ENCODE assay signal across 1 mouse cellular context in the genomic region with DNA sequence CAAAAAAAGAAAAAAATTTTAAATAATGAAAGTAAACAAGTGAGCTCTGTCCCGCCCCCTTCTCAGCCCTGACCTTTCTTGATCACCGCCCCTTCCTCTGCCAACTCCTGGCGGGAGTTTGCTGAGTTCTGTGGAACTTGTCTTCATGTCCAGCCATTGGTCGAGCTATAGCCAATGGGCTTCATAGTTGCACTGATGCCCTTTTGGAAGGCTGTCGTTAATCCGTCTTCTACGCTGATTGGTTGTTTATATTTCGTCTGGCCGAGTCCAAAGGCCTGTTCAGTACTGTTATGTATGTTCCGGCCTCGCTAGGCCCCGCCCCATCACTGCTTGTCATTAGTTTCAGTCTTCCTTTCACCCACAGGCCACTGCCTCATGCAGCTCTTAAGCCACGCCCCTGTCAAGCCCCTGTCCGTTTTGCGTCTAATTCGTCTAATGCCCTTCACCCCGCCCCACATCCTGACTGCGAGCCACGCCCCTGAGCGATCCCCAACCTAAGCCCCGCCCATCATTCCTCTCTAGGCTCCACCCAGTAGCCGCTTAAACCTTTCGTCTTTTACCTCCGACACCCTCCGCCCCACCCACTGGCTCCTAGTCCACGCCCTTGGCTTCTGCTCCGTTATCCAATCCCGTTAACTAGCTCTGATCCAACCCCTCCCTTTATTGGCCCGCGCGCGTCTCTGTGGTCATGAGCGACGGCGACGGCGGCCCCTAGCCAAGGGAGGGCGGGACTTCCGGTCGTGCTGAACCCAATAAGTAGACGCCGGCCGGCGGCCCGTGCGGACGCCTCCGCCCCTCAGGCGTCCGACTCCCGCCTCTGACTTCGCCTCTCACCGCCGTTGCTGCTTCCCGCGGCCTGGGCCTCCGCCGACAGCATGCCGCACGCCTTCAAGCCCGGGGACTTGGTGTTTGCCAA.
TF ChIP-seq lines count a peak whose summit lies in the region.

A gene (plus strand): TSS at position 755 of the 916 bp plus-strand sequence.

TF ChIP-seq in MEL, 35 proteins besides CTCF, POLR2A, EP300 and RAD21 (continued from another document):
- TF ChIP-seq ELF1 (IDR thresholded peaks at IDR 0.05; ENCODE audit: low read depth, low read length), result peak; percentile 78
- no peak for TF ChIP-seq TAL1 (IDR thresholded peaks at IDR 0.05; ENCODE audit: low read length)
- TF ChIP-seq USF2 (IDR thresholded peaks at IDR 0.05; ENCODE audit: borderline replicate concordance in 1 of 2, insufficient read depth in 1 of 2, low read depth in 1 of 2, low read length in 2 of 2), result no peak
- no peak for TF ChIP-seq GABPA (IDR thresholded peaks at IDR 0.05; ENCODE audit: low read depth, low read length)
- peak; percentile 61; the same call in 1 of the 2 replicates for TF ChIP-seq BHLHE40 (IDR thresholded peaks at IDR 0.05; ENCODE audit: borderline replicate concordance, low read depth, low read length)
- no peak for TF ChIP-seq MEF2A (IDR thresholded peaks at IDR 0.05; ENCODE audit: extremely low read depth, insufficient replicate concordance, low read depth, low read length, poor library complexity, severe bottlenecking)
- TF ChIP-seq MAFK (IDR thresholded peaks at IDR 0.05; ENCODE audit: borderline replicate concordance, low read depth, low read length), result no peak
- no peak for TF ChIP-seq CHD1 (IDR thresholded peaks at IDR 0.05; ENCODE audit: low read depth, low read length)
- no peak for TF ChIP-seq UBTF (IDR thresholded peaks at IDR 0.05; ENCODE audit: borderline replicate concordance, insufficient read depth, low read depth, low read length)
- TF ChIP-seq MAX (IDR thresholded peaks at IDR 0.05; ENCODE audit: low read length), result peak; percentile 54
- peak; percentile 32; the same call in 1 of the 2 replicates for TF ChIP-seq KAT2A (conservative IDR thresholded peaks at IDR 0.05; ENCODE audit: low read depth, low read length)
- TF ChIP-seq GATA1 (IDR thresholded peaks at IDR 0.05; ENCODE audit: low read depth, low read length), result no peak
- peak; percentile 94 for TF ChIP-seq NELFE (IDR thresholded peaks at IDR 0.05; ENCODE audit: low read depth, low read length)
- TF ChIP-seq RCOR1 (IDR thresholded peaks at IDR 0.05; ENCODE audit: low read depth, low read length), result no peak
- peak; percentile 85 for TF ChIP-seq MXI1 (IDR thresholded peaks at IDR 0.05; ENCODE audit: low read depth, low read length)
